Mouse (Mus musculus): ENCODE results near the gene Prpf4.

GRCm38 (mm10) chr4:62372410-62372809 is 36.2 kb upstream of the Prpf4 start:
- TF ChIP-seq GATA1 (IDR thresholded peaks at IDR 0.05; ENCODE audit: borderline replicate concordance, low read length) (no peak), FLI1 (IDR thresholded peaks at IDR 0.05; ENCODE audit: low read length) (no peak)

Measured in megakaryocyte, embryonic 14.5 days (primary cell).